Mouse (Mus musculus): ENCODE data around the gene Peg12. TPM values are rescaled to one million over a fixed set of nuclear protein-coding genes. Genes with fewer than 3 reads are reported as not detected.

Peg12 gene
- total RNA-seq (2022): under 1 TPM; 0.11 to 0.31 (median 0.23) TPM

- DNase-seq (ENCODE audit: low spot score in 2 of 2): peak in 1 of 2 experiments; percentile 25
Measured at GRCm38 (mm10) chr7:62463878-62464755, at the start of gene Peg12. Gene Peg12, minus strand, starts transcription at chr7:62464510.

GRCm38 (mm10) chr7:62486139-62486538, 21.8 kb upstream of the Peg12 start:
- DNase-seq (ENCODE audit: low spot score in 2 of 2): no peak

- DNase-seq (ENCODE audit: low spot score in 2 of 2): no peak
Measured at GRCm38 (mm10) chr7:62463007-62463877, 1.1 kb downstream of the Peg12 start.

GRCm38 (mm10) chr7:62462229-62463006, 1.9 kb downstream of the Peg12 start:
- DNase-seq (ENCODE audit: low spot score in 2 of 2): no peak

GRCm38 (mm10) chr7:62452353-62452752, 12.0 kb downstream of the Peg12 start:
- no peak for DNase-seq (ENCODE audit: low spot score in 2 of 2)

GRCm38 (mm10) chr7:62445431-62446165, 18.7 kb downstream of the Peg12 start:
- DNase-seq (ENCODE audit: low spot score in 2 of 2): no peak

- DNase-seq (ENCODE audit: low spot score in 2 of 2): no peak
Measured at GRCm38 (mm10) chr7:62436394-62436793, 27.9 kb downstream of the Peg12 start.

- no peak for DNase-seq (ENCODE audit: low spot score in 2 of 2)
Measured at GRCm38 (mm10) chr7:62433243-62433642, 31.1 kb downstream of the Peg12 start.

GRCm38 (mm10) chr7:62428337-62428736, 36.0 kb downstream of the Peg12 start:
- no peak for DNase-seq (ENCODE audit: low spot score in 2 of 2)

- no peak for DNase-seq (ENCODE audit: low spot score in 2 of 2)
Measured at GRCm38 (mm10) chr7:62423210-62423609, 41.1 kb downstream of the Peg12 start.

GRCm38 (mm10) chr7:62420566-62420965, 43.7 kb downstream of the Peg12 start:
- no peak for DNase-seq (ENCODE audit: low spot score in 2 of 2)

GRCm38 (mm10) chr7:62419493-62420360, 44.6 kb downstream of the Peg12 start, which contains the start of gene Mkrn3:
Gene Mkrn3, minus strand, starts transcription at chr7:62420139.
- peak; percentile 62 to 66 for DNase-seq (ENCODE audit: low spot score in 2 of 2)

- DNase-seq (ENCODE audit: low spot score in 2 of 2): no peak
Measured at GRCm38 (mm10) chr7:62419105-62419492, 45.2 kb downstream of the Peg12 start.

GRCm38 (mm10) chr7:62418346-62418745, 46.0 kb downstream of the Peg12 start:
- no peak for DNase-seq (ENCODE audit: low spot score in 2 of 2)

GRCm38 (mm10) chr7:62416173-62416572, 48.1 kb downstream of the Peg12 start:
- no peak for DNase-seq (ENCODE audit: low spot score in 2 of 2)

- DNase-seq (ENCODE audit: low spot score in 2 of 2): no peak
Measured at GRCm38 (mm10) chr7:62415222-62415621, 49.1 kb downstream of the Peg12 start.

All from gastrocnemius, adult 8-10 months (tissue).